Mouse (Mus musculus) adrenal gland, adult 10 weeks (tissue): Measurements from ENCODE around the gene Gm3685. TPM values are rescaled to one million over a fixed set of nuclear protein-coding genes. Genes with fewer than 3 reads are reported as not detected.

ENCODE experiments used
- polyA plus RNA-seq: library from polyadenylated mRNA; stranded (reverse); fragments of 350-450 nt; fragmentation: Illumina TruSeq; extraction: RNeasy Lipid Tissue Mini Kit (QIAGEN cat#74804); gene quantifications from one replicate; pipeline ENCODE4 v1.2.3, GENCODE M21; 2014; ENCODE audit warnings: low read depth, low replicate concordance

Gm3685 gene
- polyA plus RNA-seq, result not detected

GRCm38 (mm10) chr14:7044870-7045269, at the start of gene Gm3685:
Gm3685 (minus strand) TSS chr14:7044970.

GRCm38 (mm10) chr14:7026781-7027749, 17.7 kb downstream of the Gm3685 start, which contains the start of gene Gm10406:
Gm10406 (minus strand) TSS chr14:7027449.

Other genes starting within 250 kb of the Gm3685 start
- gene Gm3642, start 204.7 kb downstream of the Gm3685 start, polyA plus RNA-seq, result not detected
- not detected for gene Gm3667, start 155.0 kb downstream of the Gm3685 start, polyA plus RNA-seq
- gene Gm6356, start 71.2 kb downstream of the Gm3685 start, polyA plus RNA-seq, result not detected
- gene Gm10406, start 17.5 kb downstream of the Gm3685 start, polyA plus RNA-seq, result not detected
- gene Gm3696, start 55.7 kb upstream of the Gm3685 start, polyA plus RNA-seq, result 0.87 TPM
- gene Gm6676, start 80.4 kb upstream of the Gm3685 start, polyA plus RNA-seq, result not detected
- 2.0 TPM for gene Gm3512, start 129.6 kb upstream of the Gm3685 start, polyA plus RNA-seq
- not detected for gene Gm16434, start 149.6 kb upstream of the Gm3685 start, polyA plus RNA-seq
- gene Gm3727, start 219.7 kb upstream of the Gm3685 start, polyA plus RNA-seq, result not detected